Mouse (Mus musculus) layer of hippocampus, adult 18-20 months (tissue): ENCODE measurements around the gene St7. TPM values are rescaled to one million over a fixed set of nuclear protein-coding genes. Genes with fewer than 3 reads are reported as not detected.

Source experiments
- DNase-seq, 2 experiments: peaks; one replicate each; pipeline ENCODE4 v3.0.0; 2022; ENCODE audit warnings: low spot score in 2 of 2
- total RNA-seq, 2 experiments: library from RNA; stranded (reverse); gene quantifications; 2 replicates each; pipeline ENCODE4 v1.2.3; 2021

Gene St7
- total RNA-seq, 2 experiments from 2014 or later = 47.4 to 47.7 TPM

DNA sequence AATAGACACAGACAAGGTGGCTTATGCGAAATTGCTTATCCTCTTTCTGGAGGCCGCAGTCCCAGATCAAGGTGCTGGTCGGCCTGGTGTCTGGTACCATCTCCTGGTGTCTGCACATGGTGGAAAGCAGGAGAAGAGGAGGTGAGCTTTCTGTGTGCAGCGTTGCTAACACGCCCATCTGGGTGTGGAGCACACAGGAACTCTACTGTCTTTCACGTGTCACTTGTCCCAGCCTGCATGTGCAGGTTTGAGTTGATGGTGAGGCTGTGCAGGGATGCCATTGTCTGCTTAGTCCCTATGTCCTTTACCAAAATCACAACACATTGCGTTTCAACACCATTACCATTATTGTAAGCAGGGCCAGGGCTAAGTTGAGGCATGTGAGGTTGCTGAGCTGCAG is 26.2 kb downstream of the St7 start:
- no peak for DNase-seq

DNA sequence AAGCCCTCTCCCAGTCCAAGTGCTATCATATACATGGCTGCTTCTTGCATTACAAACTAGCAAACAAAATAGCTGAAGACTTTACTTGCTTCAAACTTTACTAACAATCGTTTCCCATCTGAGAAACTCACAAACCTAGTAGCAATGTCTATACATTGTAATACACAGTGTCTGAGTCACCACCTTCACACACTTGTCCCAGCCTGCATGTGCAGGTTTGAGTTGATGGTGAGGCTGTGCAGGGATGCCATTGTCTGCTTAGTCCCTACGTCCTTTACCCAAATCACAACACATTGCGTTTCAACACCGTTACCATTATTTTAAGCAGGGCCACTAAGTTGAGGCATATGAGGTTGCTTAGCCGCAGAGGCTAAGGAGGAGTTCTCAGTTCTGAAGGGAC is 26.7 kb downstream of the St7 start:
- DNase-seq = no peak

DNA sequence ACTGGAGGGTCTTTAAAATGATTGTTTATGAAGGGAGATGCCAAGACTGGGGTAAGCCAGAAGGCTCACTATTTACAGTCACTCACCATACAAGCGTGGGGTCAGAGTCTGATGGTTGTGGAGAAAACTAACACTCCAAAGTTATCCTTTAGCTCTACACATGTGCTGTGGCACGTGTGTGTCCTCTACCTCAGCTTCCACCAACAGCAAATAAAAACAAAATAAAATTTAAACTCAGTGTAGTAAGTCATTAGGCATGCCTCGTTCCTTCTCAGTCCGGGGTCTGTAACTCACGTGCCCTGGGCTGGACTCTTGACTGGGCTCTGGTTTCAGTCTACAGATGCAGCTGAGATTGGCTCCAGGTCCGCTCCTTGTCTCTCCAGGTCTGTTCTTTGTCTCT is 27.3 kb downstream of the St7 start:
- DNase-seq = no peak

DNA sequence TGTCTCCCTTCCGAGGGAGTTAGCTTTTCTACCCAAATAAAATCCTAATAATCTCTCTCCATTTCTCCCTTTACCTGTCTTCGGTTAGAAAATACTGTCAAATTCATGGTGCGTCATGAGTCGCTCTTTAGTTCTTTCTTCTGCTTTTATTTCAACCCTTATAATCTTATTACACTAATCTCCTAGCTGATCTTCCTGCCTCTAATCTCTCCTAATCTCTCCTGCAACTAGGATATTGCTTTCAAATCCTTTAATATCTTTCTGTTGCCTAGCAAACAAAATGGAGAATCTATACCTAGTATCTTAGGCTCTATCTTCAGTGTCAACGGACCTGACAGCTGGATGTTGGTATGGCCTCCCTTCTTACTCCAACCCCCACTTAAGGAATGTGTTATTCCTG is 29.0 kb downstream of the St7 start:
- no peak for DNase-seq

DNA sequence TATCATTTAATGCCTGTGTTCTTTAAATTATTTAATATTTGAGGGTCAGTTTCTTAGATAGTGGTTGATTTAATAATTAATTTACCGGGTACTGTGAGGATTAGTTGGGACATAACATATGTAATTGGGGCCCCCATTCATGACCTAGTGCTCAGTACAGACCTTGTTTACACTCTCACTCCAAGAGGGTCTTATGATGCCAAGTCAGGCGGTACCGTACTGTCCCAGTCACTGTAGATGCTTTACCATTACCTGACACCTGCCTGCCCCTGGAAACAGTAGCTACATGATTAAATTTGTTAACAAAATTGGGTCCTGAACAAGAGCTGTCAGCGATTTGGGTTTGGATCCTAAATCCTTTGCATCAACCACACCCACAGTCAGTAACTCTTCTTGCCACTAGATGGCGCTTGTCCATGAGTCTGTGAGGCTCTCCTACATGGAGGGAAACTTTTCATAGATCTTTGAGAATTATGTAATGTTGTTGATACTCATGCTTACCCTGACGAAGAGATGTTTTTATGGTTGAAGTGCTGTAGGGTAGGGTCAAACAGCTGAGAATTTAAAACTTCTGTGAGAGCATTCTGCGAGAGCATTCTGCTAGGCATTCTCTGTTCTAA is 33.2 kb downstream of the St7 start:
- peak; percentile 66 to 86 for DNase-seq

DNA sequence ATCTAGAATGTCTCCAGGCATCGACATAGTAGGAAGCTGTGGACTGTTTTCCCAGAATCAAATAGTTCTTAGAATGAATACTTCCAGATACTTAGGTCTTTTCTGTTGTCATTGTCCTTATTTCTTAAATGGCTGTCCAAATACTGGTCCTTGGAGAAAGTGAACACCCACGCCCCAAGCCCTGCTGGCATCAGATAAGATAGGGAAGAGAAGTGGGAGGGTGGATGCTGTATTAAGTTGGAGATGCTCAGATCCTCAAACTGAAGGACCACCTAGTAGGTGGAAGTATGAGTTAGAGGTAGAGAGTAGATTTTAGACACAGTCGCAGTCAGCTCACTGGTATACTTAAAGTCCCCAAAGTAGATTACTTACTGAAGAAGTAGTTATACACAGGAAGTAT is 34.5 kb downstream of the St7 start:
- DNase-seq = no peak

DNA sequence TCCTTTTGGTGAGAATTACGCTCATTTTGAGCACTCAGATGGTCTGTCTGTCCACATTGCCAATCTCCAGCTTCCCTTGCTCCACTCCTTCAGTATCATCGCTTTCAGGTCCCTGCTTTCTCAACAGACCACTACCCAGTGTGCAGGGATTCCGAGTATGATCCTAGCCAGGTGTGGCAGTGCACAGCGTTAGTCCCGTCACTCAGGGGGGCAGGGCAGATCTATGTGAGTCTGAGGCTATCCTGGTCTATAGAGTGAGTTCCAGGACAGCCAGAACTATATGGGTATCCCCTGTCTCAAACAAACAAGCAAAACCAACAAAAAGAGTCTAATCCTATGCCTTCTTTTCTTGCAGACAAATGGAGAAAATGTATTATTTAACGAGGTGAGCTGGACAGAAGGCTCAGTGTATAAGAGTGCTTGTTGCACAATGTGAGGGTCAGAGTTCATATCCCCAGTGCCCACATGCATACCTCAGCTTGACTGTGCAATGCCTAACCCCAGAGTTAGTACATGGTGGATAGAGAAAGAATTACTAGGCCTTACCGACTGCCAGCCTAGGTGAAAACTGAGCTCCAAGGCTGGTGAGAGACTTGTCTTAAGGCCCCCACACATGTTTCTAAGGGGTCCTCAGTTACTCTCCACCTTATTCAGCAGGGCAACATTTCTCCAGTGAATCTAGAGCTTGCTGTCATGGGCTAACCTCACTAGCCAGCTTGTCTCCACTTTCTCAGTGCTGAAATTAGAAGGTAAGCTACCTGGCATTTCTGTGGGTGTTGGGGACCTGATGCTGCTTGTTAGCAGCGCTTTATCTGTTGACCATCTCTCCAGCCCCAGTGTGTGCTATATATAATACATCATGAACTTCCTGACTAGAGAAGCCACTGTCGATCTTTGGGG is 35.4 kb downstream of the St7 start:
- DNase-seq = no peak

DNA sequence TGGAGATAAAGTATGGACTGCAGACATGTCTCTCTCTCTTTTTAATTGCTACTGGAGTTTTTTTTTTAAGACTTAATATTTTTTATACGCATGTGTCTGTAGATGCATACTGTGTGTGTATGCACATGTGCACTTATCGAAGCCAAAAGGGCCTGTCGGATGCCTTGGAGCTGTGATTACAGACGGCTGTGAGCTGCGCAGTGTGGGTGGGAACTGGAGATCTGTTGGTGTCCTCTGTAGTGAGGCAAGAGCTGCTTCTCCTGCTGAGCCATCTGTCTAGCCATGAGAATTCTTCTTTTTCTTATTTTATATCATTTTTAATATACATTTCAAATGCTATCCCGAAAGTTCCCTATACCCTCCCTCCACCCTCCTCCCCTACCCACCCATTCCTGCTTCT is 37.4 kb downstream of the St7 start:
- DNase-seq = peak; percentile 78 to 91

DNA sequence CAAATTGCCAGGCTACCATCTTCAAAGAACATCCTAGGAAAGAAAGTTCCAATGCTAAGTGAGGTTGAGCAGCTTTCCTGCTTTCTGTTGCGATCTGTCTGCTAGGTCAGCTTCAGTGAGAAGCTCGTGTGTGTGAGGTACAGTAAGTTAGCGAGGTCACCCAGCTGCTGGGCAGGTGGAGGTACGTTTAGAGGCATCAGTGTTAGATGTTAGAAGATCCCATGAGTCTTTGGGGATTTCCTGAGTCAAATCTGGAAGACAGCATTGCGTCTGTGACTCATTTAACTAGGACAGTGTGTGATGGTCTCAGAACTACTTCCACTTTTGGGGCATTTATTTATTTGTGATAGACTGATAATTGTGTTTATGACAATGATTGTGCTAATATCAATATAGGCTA is 39.0 kb downstream of the St7 start:
- no peak for DNase-seq

DNA sequence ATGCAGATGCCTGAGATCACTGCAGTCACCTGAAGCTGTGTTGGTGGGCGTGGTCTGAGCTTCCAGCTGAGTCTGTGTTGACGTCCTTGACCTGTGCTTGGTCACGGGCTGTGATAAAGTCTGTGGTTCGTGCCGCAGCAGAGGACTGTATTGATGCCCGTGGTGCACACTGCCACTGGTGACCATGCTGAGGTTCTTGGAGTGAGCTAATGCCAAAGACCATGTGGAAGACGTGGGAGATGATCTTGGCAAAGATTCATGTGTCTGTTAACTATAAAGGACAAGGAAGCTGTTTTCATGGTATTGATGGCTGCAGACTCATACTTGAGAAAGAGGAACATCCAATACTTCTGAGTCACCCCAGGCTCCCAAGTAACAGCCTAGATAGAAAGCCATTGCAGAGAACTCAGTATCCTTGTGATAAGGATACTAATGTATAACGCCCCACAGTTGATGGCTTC is 41.2 kb downstream of the St7 start:
- no peak for DNase-seq

DNA sequence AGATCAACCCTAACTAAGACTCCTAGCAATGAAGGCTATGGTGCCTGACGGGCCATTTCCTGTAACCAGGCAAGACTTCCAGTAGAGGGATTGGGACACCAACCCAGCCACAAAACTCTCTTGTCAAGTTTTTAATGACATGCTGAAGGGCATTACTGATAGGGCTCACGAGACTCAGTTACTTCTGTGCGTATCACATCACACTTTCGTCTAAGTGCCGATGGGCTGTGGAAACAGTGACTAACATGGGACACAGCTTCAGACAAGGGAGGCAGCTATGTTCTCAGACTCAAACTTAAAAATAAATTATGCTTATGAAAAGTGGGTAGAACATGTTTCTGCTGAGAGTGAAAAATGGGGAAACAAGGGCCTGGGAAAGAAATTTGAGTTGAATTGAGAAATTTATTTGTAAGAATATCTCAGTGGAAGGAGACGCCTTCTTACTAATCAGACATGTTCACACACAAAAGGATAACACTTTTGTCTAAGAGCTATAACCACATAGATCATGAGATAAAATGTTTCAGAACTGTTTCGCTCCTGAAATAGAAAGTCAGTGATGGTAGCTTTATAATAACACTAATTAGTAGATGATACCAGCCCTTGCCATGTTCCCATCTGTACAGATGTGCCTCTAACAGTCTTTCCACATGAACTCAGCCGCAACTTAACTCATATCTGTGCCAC is 44.7 kb downstream of the St7 start:
- no peak for DNase-seq

DNA sequence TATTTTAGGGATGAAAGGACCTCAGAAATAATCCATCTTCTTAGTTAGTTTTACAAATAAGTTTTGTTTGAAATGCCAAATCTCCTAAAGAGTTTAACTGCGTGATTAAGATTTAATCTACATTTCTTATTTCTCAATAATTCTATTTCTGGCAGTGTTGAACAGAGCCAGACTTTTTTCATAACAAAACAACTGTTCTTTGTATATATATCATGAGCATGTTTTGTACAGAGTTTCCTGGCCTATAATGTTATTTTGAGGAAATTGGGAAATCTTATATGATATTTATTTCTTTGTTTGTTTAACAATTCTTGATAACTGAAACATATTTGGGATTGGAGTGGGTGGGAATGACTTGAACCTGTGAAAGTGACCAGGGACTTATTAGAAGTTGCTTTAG is 47.4 kb downstream of the St7 start:
- DNase-seq = no peak

DNA sequence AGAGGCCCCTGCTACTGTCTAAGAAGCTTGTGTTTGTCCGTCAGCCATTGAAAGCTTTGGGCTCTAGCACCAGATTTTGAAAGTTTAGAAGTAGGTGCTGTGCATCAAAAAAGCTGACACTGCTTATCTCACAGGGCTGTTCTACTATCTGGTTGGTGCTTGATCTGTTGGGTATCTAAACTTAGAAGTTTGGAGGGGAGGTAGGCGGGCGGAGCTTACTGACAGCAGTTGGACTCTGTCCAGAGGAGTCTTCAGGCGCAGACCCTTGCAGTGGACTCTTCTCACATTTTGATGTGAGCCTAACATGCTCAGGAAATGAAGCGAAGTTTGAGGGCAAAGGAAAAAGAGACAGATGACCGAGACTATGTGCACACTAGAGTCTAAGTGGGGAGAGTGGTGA is 48.9 kb downstream of the St7 start:
- no peak for DNase-seq

DNA sequence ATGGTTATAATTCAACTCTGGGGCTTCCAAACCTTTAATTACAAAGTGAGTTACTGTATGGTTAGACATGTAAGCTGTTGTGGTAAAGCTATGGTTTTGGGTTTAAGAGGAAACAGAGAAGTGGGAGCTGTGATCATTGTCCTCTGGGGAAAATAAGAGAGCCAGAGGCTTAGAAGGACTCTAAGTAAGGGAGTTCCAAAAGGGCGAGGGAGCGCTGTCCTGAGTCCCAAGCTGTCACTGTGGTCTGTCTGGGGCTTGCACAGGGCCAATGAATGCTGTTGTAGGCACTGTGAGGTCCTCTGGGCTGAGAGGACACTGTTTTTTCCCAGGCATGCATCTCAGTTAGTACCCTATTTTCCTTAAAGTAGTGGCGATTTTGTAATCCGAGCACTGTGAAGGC is 49.5 kb downstream of the St7 start:
- no peak for DNase-seq

DNA sequence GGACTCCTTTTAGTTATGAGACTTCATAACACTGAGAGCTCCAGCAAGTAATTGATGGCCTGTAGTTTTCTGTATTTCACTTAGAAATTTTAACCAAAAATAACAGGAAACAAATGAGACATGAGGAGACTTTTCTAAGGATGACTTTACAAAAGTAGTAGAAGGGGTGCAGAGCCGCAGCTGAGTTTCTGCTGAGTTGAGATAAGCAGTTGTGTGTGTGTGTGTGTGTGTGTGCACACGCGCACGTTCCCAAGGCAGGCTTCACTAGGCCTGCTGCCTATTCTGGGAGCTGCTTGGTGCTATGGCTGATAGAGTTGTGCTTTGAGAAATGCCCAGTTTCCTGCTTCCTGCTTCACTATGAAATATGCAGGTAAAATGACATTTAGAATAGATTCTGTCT is 50.6 kb downstream of the St7 start:
- no peak for DNase-seq

DNA sequence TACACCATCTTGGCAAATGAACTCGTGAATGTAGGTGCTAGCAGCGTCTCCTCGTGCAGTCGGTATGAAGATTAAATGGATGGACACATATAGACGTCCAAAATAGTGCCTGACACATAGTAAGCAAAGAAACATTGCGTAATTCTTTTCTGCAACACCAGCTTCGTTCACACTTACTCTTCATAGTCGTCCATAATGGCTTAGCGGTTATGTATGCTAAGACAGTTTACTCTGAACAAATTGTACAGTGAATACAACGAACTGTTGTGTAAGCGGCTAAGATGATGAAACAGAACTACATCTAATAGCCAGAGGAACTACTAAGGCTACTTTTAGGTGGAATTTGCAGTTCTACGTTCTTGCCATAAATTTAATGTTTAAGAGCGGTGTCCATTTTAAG is 55.0 kb downstream of the St7 start:
- DNase-seq = no peak

DNA sequence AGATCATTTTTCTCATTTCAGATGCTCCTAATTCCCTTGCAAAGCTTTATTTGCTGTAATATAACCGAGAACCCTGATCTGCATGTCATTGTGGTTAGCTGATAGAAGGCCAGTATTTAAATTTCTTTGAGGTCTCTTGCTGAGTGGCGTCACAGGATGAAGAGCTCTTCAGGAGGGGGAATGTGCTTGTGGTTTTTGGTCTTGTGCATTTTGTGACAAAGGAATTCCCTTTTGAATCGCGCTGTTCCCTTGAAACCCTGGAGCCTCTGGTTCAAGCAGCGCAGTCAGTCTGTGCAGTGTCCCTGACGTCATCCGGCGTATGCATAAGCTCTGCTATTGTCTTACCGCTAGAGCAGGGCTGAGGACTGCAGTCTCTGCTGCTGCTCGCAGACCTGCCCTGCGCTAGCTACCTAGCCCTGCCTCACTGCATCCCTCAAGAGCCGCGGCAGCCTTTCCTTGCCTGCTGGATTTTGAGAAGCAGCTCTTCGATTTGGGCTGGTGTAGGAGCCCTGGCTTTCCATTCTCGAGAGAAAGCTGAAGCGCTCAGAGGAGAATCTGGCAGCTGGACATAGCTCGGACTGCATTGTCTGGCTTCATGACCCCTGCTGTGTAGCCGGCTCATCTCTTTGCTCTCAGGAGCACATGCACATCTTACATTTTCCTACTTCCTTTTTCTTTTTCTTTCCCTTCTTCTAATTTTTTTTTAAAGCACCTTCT is 56.3 kb downstream of the St7 start:
- DNase-seq = peak; percentile 75 to 89

DNA sequence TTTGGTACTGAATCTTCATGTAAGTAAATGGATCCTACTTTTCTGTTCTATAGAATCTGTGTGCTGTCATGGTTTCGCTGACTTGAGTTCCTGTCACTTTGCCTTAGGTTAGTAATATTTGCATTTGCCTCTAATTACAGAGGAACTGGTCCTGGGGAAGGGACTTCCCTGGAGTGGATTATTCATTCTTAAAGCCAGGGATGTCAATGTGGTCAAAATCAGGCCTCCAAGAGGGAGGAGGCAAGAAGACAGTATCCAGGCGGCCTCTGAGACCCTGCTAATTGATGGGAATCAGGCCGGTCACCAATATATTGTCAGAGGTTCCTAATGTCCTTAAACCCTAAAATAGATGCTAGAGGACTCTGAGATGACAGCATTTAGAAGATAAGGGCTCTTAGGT is 56.9 kb downstream of the St7 start:
- no peak for DNase-seq

DNA sequence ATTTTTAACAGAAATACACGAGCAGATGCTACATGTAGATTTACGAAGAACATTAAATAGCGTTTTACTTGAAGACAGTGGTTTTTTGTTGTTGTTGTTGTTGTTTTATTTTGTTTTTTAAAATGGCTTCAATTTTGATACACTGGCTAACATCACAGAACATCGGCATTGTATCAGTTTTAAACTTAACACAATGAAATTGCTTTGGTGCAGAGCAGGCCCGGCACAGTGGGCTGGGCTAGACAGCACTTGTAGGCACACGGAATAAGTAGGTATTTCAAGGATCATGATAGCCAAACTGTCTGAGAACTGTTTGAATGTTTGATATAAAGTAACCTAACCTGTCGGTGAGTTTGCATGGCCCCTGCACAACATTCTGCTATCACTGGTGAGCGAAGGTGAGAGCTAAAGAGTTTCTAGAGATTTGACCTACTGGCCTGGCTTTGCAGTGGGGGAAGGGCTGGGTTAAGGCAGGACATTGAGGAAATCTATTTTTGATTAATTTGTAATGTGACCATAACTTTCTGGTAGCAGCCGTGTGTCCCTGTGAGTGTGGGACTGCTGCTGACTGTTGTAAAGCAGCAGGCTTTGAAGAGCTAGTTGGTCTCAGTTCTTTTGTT is 57.4 kb downstream of the St7 start:
- peak in 1 of 2 experiments; percentile 37 for DNase-seq

DNA sequence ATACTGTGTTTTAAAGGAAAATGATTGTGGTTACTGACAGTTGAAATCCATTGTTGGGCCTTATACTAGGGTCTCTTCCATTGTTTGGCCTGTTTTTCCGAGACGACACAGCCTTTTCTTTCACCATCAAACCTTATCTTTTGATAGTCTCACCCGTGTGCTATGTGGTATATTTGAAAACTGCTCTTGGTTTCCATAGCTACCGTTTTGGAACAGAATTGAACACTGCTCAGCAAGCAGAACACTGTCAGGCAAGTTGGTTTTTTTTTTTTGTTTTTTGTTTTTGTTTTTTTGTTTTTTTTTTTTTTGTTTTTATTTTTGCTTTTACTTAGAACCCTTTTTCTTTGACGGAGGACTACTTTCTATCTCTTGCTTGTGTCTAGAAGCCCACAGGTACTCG is 58.2 kb downstream of the St7 start:
- no peak for DNase-seq

DNA sequence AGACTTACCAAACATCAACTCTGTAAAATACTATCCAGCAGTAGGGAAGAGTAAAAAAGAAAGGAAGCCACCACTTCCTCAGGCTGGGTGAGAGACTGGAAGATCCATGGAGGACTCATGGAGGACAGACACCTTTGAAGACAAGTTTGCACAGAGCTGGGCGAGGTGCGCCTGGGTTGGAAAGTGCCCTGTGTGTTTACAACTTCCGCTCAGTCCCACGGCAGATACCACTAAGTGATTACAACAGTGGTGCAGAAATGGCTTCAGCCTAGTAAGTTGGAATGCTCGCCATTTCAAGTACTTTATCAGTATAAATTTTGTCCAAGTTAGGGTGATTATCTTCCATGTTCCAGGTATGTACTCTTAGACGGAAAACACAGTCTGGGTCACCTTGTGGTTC is 63.2 kb downstream of the St7 start:
- no peak for DNase-seq
